Mouse (Mus musculus) liver, adult 2 months (tissue): ENCODE measurements around the gene Hoxa2. TPM values are rescaled to one million over a fixed set of nuclear protein-coding genes. Genes with fewer than 3 reads are reported as not detected.
A peak's percentile ranks its signal among the peaks of the same experiment; 100 is the strongest.

Experiments used
- DNase-seq: peaks from one replicate; pipeline ENCODE4 v3.0.0-alpha.2; 2011; ENCODE audit warnings: low read depth, low spot score; ENCODE audit errors: extremely low read depth
- H3K27ac ChIP-seq: fragments of 200-500 bp; replicated peaks from 2 replicates; pipeline ENCODE4 v1.5.1; 2012; ENCODE audit warnings: low read depth, mild to moderate bottlenecking, control low read depth, inconsistent platforms, low read length; ENCODE audit not compliant: insufficient read depth
- H3K27me3 ChIP-seq: fragments of 200-500 bp; 2 replicates; pipeline ENCODE4 v1.6.1; 2012; ENCODE audit warnings: mild to moderate bottlenecking, moderate library complexity, low read length, inconsistent platforms; ENCODE audit not compliant: control insufficient read depth, insufficient read depth
- H3K36me3 ChIP-seq: fragments of 200-500 bp; 2 replicates; pipeline ENCODE4 v1.6.1; 2012; ENCODE audit warnings: low read length, inconsistent platforms; ENCODE audit not compliant: control insufficient read depth, insufficient read depth
- H3K4me1 ChIP-seq: fragments of 200-500 bp; 2 replicates; pipeline ENCODE4 v1.6.1; 2011; ENCODE audit warnings: low read length; ENCODE audit not compliant: control insufficient read depth, insufficient read depth
- H3K4me3 ChIP-seq: fragments of 200-500 bp; 2 replicates; pipeline ENCODE4 v1.5.1; 2011; ENCODE audit warnings: low read depth, mild to moderate bottlenecking, control low read depth, low read length, moderate library complexity; ENCODE audit not compliant: insufficient read depth
- H3K79me2 ChIP-seq: fragments of 200-500 bp; 2 replicates; pipeline ENCODE4 v1.6.1; 2012; ENCODE audit warnings: inconsistent platforms, mild to moderate bottlenecking, low read length, moderate library complexity; ENCODE audit not compliant: control insufficient read depth, insufficient read depth
- H3K9ac ChIP-seq: fragments of 200-500 bp; 2 replicates; pipeline ENCODE4 v1.6.1; 2012; ENCODE audit warnings: low read depth, mild to moderate bottlenecking, control low read depth, inconsistent platforms, low read length
- CTCF ChIP-seq: fragments of 200-500 bp; IDR thresholded peaks from 2 replicates; pipeline ENCODE4 v1.5.1; 2011; ENCODE audit warnings: low read depth, low read length, control low read depth
- POLR2A ChIP-seq: fragments of 200-500 bp; IDR thresholded peaks from 2 replicates; pipeline ENCODE4 v1.6.1; 2011; ENCODE audit warnings: low read length, control low read depth; ENCODE audit not compliant: insufficient read depth; ENCODE audit errors: extremely low read depth
- WGBS: fragments of 180-500 bp; shearing (Covaris S2); methylation state at CpG from one replicate; pipeline ENCODE4 v1.1.7; 2018; 5-methylcytosine and 5-hydroxymethylcytosine counted together
- polyA plus RNA-seq: library from polyadenylated mRNA; depleted of rRNA; stranded (reverse); fragments of >200 nt; gene quantifications from 2 replicates; pipeline ENCODE4 v1.2.3, GENCODE M21; 2012
- total RNA-seq: library from RNA; depleted of rRNA; stranded (reverse); fragments of >200 nt; gene quantifications from 2 replicates; pipeline ENCODE4 v1.2.3, GENCODE M21; 2014

Hoxa2 gene
- total and polyA plus RNA-seq, 2 experiments = 0.09 to 0.27 TPM

DNA sequence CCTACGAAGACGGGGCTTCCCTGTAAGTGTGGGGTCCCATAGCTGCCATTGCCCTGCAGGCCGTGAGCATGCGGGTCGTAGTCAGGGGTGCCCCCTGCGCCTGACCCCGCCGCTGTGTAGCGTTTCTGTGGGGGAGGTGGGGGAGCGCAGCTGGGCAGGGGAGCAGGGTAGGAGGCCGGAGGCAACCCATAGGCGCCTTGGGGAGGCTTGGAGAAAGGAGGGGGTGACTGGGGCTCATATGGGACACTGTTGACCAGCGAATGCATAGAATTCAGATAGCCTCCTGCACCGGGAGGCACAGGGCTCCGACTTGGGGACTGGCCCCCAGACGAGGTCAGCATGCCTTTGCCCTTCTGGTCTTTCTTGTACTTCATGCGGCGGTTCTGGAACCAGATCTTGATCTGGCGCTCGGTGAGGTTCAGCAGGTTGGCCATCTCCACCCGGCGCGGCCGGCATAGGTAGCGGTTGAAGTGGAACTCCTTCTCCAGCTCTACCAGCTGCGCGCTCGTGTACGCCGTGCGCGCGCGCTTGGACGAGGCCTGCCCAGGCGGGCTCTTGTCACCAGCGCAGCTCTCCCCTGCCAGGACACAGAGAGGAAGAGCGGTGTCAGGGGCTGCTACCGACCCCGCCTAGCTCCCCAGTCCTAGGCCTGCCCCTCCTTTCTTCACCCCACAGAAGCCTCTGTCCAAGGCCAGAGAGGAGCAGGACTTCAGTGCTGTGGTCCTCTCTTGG, 5.7 kb upstream of the Hoxa2 start:
- Histone ChIP-seq H3K79me2 (no peaks in the 10 kb centered on the region), H3K9ac (peak overlapping the region; percentile 47), H3K27ac (peak overlapping the region; percentile 30), H3K4me3 (peak overlapping the region; percentile 20; the same call in 1 of the 2 replicates), H3K36me3 (no peaks in the 10 kb centered on the region), H3K27me3 (peaks cover 10% of the 10 kb centered on the region; the same call in 1 of the 2 replicates), H3K4me1 (no peaks in the 10 kb centered on the region; the same call in 1 of the 2 replicates)
- 7% methylated on average over 40 of the region's 40 CpGs for whole genome bisulfite sequencing
- DNase-seq = no peak
- TF ChIP-seq CTCF (no peak), POLR2A (no peak)

DNA sequence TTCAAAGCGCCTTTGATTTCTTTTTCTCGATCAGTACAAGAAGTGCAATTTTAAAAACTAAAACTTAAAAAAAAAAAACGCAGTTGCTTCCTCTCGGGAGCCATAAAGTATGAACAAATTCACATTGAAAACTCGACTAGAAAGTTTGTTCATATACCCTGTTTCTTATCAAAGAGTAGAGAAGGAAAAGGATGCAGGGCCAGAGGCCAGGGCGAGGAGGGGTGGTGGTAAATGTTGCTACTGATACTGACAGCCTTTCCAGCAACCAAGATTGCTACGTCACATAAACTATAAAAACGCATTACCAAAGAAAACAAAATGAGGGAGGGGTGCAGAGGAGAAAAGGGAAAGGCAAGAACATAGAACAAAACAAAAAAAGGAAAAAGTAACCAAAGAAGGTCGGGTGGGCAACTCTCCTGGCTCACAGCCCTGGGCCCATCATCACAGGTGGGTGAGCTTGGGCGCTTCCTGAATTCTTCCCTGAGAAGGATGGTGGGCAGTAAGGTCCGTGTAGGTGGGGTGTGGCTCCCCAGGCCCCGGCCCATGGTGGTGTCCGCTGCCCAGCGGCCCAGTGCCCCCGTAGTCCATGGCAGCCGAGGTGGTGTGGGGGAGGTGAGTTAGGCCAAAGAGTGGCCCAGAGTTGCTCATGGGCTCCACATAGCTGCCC, 5.0 kb upstream of the Hoxa2 start:
- Histone ChIP-seq H3K36me3 (no peaks in the 10 kb centered on the region), H3K79me2 (no peaks in the 10 kb centered on the region), H3K27ac (peak overlapping the region; percentile 30), H3K27me3 (peaks cover 13% of the 10 kb centered on the region; the same call in 1 of the 2 replicates), H3K4me3 (peak overlapping the region; percentile 20; the same call in 1 of the 2 replicates), H3K4me1 (no peaks in the 10 kb centered on the region; the same call in 1 of the 2 replicates), H3K9ac (peak overlapping the region; percentile 47)
- WGBS = 18% methylated on average over 16 of the region's 16 CpGs
- DNase-seq = no peak
- no peak for TF ChIP-seq CTCF
- TF ChIP-seq POLR2A = no peak

DNA sequence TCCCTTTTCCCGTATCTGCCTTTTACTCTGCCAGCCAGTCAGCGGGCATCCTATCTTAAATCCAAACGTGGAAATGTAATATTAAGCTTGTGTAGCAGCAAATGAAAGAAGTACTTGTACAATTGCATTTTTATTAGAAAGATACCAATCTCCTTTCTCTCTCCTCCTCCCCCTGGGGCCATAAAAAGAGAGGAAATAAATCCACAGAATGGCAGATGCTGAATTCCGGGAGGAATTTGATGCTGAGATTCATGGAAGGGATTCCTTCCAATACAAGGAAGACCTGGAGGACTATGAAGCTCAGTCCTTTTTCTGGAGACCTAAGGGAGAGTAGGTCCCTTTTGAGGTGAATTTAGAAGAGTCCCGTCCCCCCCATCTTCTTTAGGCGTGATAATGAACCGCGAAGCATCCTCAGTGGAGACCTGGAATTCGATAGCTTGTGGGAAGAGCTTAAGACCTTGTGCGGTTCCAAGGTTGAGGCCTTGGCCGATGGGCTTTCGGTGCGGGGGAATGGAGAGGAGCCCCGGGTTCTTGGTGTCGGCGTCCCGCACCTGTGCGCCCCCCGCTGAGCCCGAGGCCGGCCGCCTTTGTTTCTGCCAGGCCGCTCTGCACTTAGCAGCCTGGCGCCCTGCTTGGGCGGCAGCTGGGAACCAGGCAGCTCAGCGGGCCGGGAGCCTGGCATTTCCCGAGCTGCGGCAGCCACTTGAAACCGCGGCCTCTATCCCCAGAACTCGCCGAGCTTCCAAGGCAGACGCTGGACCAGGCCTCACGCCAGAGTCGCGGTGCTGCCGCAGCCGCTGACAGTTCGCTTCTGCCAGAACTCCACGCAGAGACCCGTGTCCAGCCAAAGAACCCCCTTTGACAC, 3.8 kb upstream of the Hoxa2 start:
- Histone ChIP-seq H3K4me1 (no peaks in the 10 kb centered on the region; the same call in 1 of the 2 replicates), H3K36me3 (no peaks in the 10 kb centered on the region), H3K4me3 (peak overlapping the region; percentile 24; the same call in 1 of the 2 replicates), H3K27me3 (peaks cover 19% of the 10 kb centered on the region; the same call in 1 of the 2 replicates), H3K79me2 (no peaks in the 10 kb centered on the region), H3K9ac (peak overlapping the region; percentile 55; the same call in 1 of the 2 replicates), H3K27ac (no peak overlapping the region; the same call in 1 of the 2 replicates)
- DNase-seq = no peak
- TF ChIP-seq POLR2A (no peak), CTCF (no peak)
- WGBS = 7% methylated on average over 42 of the region's 42 CpGs

DNA sequence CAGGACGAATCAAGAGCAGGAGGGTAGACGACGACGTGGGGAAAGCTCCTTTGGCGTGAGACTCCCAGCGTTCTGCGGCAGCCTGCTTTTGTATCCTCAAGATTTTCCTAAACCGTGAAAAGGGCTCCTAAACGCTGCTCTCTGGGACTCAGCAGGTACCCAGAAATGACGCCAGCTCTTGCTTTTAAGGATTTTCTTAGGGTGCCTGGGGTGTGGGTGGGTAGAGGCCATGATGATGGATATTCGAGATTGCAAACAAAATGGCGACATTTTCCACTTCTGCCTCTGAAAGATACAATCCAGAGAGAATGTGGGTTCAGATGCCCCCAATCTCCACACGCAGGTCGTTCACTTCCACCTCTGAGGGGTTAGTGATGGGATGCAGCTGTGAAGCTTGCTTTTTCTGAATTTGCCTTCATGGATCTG, 3.1 kb upstream of the Hoxa2 start:
- TF ChIP-seq CTCF = no peak
- Histone ChIP-seq H3K27ac (0 out of 2 replicates have a peak overlapping the region, but pooled peaks have one; percentile 12), H3K36me3 (no peaks in the 10 kb centered on the region), H3K79me2 (no peaks in the 10 kb centered on the region), H3K9ac (no peak overlapping the region), H3K4me3 (no peak overlapping the region), H3K27me3 (peaks cover 22% of the 10 kb centered on the region; the same call in 1 of the 2 replicates), H3K4me1 (no peaks in the 10 kb centered on the region; the same call in 1 of the 2 replicates)
- 20% methylated on average over 14 of the region's 14 CpGs for WGBS
- DNase-seq = no peak

DNA sequence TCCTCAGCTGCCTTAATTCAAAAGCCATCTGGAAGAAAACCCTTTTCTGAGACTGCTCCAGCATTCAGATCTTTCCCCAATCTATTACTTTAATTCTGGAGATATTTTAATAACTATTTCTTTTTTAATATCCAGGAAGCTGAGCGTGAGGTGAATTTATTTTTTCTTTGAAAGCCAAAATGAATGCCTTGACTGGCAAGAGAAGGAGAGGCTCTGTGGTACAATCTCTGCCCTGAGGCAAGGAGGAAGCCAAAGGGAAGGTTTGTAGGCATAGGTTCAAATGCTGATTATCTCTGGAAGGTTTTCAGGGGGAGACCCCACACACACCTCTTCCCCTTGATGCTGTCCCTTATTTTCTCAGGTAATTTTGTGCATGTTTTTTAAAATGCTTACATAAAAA, 2.5 kb upstream of the Hoxa2 start:
- H3K27ac ChIP-seq = peak overlapping the region; percentile 48; the same call in 1 of the 2 replicates
- 24% methylated on average over 1 of the region's 1 CpGs for WGBS
- no peaks in the 10 kb centered on the region; the same call in 1 of the 2 replicates for H3K4me1 ChIP-seq
- no peak overlapping the region for H3K4me3 ChIP-seq
- no peak for DNase-seq
- H3K79me2 ChIP-seq = no peaks in the 10 kb centered on the region
- no peaks in the 10 kb centered on the region for H3K36me3 ChIP-seq
- TF ChIP-seq POLR2A (no peak), CTCF (no peak)
- H3K27me3 ChIP-seq = peaks cover 22% of the 10 kb centered on the region; the same call in 1 of the 2 replicates
- 0 out of 2 replicates have a peak overlapping the region, but pooled peaks have one; percentile 51 for H3K9ac ChIP-seq
